Mouse (Mus musculus): ENCODE results near the gene Casp7.
"Not testable (repeated sequence)": the region's sequence is repeated elsewhere in the genome, so short reads cannot be mapped to it uniquely, and the experiment has no call there.

Gene Casp7

DNA sequence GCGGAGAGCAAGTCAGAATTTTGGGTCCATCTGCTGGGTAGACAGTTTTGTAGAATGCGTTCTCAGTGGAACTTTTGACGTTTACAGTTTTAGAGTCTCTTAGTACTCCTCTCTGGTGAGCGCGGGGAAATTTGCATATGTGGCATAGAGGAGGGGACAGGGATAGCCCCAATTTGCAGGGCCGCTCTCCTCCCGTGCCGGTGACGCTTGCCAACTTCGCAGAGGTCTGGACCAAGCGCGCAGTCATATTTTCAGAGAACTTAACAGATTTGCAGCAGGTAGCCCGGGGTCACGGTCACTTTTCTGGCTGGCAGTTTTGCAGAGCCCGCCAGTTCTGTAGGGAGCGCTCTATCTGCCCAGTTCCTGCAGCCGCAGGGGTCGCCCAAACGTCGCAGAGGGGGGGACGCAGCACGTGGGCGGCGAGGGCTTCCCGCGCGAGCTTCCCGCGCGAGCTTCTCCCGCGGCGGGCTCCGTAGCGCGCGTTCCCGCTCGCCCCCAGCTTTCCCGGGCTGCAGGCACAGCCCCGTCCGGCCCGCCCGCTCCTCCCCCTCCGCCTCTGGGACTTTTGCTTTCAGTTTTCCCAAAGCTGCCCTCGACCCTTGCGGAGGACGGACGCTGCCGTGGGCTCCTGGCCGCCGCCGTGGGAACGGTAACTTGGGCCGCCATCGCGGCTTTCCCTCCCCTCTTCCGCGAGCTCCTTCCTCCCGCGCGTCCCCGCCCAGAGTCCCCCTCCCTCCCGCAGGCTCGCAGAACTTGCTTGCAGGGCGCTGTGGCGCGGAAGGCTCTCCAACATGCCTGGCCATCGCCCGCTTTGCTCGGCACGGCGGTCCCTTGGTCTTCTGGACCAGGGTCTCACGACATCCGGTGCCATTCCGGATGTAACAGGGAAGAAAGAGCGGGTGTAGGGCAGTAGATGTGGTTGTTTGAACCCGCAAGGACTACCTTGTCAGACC is at the start of gene Casp7:
Gene Casp7, plus strand, starts transcription at position 461 of the 953 bp plus-strand sequence.
- DNase-seq (ENCODE audit: low spot score in 2 of 2), result peak in 1 of 2 experiments; percentile 41

DNA sequence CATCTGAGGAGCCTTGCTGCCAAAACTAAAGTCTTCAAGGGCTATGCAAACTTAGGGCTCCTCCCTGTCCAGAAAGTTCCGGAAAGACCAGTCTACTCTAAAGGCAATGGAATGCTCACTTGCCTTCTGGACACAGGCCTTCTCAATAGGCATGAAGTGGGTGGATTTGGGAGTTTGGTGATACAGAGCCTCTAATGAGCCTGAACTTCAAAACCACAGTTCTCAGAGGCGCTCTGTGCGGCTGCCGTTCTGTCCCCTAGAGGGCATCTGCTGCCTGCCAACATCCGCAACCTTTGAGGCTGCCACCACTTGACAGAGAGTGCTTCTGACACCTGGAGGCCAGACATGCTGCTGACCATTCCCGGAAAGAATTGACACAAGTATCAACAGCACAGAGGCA is 47.6 kb upstream of the Casp7 start:
- no peak for DNase-seq (ENCODE audit: low spot score in 2 of 2)

DNA sequence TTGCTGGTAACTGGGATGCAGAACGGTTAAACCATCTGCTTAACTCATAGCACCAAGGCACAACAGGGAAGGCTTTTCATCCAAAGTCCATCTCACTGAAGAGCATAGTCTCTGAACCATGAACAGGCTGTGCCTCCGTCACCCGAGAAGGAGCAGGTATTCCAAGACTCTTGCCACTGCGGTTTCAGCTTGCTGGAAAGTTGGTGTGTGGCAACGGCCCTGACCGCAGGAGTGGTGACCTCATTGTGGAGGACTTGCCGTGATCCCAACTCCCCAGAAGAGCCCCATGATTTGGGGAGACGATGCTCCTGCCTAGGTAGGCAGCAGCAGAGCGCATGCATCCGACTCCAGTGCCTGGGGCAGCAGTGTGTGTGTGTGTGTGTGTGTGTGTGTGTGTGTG is 43.2 kb upstream of the Casp7 start:
- DNase-seq (ENCODE audit: low spot score in 2 of 2), result no peak

DNA sequence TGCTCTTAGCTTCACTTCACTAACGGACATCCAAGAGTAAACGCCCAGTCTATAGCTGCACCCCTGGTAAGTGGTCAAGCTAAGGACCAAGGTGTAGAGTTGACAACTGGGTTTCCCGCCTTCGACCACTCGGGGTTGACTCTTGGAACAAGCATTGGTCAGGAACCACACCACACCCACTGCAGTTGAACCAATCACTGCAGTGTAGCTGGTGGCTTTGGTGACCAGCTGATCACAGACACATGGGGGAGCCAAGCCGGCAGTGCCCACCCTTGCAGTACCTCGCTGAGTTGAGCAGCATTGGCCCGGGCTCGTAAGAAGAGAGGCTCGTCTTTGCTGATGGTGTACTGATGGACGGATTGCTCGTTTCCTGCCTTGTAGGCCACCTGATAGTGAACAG is 41.7 kb upstream of the Casp7 start:
- DNase-seq (ENCODE audit: low spot score in 2 of 2), result no peak

DNA sequence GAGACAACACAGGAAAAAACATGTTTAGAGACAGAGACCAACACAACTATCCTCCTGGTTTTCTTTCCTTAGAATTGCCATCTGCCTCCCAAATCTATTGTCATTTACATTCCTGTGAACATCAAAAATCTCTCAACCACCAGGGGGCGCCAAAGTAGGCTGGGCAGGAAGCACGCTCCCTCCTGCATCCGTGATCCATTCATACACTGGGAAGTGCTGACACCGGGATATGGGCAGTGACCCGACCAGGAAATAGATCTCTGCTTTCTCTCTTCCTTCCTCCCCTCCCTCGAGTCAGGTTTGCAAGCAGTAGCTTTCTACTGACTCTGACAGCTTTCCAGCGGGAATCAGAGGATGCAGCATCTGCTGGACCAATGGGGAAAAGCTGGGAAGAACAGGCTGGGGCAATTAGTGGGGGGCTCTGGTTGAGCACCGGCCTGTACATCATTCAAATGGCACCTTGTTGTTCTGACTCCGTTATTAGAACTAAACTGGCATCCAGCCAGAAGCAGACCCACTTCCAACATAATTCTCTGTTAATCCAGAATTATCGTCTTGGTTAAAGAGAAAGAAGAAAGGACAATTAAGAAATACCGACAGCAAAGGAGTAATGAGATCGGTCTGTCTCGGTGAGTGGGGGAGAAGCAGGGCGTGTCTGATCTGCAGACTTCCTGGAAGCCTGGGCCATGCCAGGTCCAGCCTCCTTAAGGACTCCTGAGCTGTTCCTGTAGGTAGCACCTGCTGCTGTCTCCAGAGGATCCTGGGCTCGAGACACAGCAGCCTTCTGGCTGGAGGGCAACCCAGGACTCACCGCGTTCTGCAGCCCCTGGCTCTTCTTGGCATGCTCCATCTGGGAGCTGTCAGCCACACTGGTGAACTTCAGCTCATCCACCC is 40.2 kb upstream of the Casp7 start:
- peak in 1 of 2 experiments; percentile 49 for DNase-seq (ENCODE audit: low spot score in 2 of 2)

DNA sequence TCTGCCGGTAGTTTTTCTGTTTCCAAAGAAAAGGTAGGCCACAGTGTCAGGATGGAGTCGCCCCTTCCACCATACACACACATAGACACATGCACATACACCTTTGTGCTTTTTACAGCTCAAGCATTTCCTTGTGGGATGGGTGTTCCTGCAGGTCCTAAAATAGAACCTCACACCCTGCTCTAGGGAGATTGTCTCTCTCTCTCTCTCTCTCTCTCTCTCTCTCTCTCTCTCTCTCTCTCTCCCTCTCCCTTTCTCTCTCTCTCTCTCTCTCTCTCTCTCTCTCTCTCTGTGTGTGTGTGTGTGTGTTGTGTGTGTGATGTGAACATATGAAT is 39.6 kb upstream of the Casp7 start:
- DNase-seq (ENCODE audit: low spot score in 2 of 2), result not testable (repeated sequence)

DNA sequence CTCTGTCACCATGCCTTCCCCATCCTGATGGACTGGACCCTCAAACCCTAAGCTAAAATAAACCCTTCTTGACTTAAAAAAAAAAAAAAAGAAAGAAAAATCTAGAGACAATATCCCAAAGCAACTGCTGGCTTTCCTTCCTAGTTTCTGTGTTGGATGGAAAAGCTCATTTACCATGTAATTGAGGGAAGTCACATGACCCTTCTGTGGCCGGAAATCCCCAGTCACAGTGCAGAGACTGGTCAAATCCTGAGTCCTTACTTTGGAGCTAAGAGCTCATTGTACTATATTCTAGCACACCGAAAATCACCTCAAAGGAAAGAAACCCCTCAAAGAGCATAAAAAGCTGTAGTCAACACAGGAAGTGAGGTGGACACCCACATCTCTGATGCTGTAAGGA is 38.0 kb upstream of the Casp7 start:
- DNase-seq (ENCODE audit: low spot score in 2 of 2), result no peak

DNA sequence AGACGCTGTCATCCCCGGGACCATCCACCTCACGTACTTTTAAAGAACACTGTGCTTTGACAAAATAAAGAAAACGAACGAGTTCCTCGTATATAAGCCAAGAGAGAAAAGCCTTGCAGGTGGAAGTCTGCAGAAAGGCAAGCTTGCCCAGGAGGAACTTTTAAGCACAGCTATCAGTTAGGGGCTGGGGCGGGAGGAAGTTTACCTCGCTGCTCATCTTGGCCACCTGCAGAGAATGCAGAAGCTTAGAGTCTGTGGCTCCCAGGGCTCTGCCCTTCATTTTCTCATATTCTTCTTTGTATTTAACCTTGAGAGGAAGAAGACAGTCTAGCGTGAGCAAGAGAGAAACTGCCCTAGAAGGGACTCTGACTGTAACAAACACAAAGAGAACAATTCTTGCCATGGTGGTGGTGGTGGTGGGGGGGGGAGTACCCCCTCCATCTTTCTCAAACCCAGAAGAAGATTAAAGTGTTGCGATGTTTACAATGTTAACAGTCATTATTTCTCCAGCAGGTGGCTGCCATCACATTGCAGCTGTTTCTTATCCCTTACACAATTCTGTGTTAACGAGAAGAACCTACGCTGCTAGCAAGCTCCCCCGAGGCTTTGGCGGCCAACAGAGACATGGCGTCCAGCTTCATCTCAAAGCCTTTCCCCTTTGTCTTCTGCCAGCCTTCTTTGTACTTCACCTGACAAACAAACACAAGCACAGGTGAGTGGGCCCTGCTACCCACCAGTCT is 33.0 kb upstream of the Casp7 start:
- no peak for DNase-seq (ENCODE audit: low spot score in 2 of 2)

DNA sequence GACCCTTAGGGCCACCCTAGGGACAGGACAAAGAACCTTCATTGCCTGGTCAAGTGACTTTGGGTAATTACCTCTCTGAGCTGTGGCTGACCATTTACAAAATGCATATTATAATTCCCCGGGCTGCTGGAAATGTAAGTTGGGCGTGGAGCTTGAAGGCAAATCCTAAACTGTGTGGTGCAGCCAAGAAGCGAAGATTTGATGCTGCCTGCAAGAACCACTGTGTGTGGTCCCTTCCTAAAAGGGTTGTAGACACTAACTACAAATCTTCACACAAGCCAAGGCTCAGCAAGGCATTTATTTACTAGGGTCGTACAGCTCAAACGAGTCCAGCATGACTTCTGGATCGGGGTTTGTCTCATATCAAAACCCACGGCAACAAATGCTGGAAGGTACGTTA is 32.4 kb upstream of the Casp7 start:
- DNase-seq (ENCODE audit: low spot score in 2 of 2), result no peak

DNA sequence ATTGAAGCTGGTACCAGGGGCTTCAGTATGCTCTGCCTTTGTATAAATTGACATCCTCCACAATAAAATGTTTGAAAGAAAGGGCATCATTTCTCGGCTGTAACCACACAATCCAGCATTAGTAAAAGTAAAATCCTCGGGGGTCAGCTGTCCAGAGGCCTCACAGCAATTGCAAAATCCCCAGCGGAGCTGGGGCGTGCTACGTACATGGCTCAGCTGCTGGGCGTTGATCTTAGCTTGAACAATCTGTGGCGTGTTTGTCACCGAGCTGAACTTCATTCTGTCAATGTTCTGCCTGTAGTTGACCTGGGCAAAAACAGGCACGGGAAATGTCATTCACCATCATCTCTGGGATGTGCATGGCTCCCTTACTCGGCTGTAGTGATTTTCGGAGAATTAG is 30.8 kb upstream of the Casp7 start:
- no peak for DNase-seq (ENCODE audit: low spot score in 2 of 2)

DNA sequence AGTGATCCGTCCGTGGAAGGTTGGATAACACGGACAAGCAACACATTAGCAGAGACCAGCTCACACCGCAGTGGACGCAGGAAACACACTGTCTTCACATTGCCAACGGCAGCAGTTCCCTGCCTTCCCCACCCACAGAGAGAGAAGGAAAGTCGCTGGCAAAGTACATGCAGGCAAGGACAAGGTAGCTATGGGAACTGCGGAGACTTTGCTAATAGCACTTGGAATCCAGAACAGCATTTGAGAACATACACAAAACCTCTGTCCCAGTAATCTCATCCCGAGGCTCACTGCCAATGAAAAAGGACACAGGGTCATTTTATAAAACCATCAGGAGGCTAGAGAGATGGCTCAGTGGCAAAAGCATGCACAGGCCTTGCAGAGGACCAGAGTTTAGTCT is 30.3 kb upstream of the Casp7 start:
- DNase-seq (ENCODE audit: low spot score in 2 of 2), result no peak

DNA sequence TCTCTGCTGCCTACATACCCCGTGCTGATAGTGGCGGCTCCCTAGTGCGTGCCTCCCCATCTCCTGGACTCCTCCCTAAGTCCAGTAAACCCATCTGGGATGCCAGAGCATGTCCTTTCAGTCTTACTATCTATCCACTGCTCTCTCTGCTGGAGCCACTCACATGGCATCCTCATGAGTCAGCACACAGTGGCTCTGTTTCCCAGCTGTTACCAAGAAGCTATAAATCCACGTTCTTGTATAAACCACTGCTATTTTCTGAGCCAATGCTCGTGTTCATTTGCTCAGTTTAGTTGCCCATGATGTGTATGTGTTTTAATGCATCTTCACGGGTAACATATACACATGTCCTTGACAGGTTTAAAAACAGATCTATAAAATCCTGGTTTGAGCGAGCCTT is 29.2 kb upstream of the Casp7 start:
- no peak for DNase-seq (ENCODE audit: low spot score in 2 of 2)

DNA sequence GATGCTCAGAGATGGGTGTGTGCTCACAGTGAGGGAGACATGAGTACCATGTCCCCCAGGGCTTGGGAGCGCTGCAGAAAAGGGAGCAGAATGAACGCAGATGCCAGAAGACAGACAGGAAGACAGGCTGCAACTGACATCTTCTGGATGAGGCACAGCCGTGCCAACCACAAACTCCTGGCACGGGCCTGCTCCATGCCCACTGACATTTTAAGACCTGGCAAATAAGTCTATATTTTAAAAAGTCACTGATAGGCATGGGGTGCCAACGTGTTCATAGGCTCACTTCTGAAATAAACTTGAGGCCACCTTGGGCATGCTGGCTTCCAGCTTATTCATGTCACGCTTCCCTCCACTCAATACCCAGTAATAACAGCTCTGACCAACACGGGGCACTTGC is 28.0 kb upstream of the Casp7 start:
- no peak for DNase-seq (ENCODE audit: low spot score in 2 of 2)

DNA sequence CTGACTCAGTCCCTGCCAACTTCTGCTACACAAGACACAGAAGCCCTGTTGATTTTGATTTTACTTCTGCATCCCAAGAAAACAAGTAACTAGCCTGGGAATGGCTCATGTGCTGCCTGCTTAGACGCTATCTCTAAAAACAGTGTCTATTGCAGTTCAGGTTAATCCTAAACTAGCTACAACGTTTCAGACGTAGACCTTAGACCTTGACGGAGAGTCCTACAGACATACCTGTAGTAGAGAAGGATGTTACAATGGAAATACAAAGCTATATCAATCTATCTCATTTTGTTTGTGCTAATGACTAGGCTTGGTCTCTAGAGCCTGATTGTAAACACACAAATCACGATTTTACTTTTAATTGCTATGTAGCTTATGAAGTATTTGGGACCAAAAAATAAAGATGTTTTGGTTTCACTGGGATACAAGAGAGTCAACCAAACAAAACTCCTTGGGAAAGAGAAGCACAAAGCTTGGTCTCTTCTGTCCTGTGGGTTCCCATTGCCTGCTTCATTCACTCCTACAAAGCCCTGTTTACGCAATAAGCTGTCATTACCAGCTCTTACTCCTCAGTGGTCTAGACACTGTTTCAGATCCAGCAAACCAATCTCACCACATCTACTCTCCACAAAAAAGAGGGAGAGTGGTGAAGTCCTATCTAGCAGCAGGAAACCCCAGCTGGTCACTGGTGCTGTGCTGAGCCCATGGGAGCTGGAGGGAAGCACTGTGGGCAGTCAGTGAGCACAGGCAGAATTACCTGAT is 26.4 kb upstream of the Casp7 start:
- DNase-seq (ENCODE audit: low spot score in 2 of 2), result no peak

DNA sequence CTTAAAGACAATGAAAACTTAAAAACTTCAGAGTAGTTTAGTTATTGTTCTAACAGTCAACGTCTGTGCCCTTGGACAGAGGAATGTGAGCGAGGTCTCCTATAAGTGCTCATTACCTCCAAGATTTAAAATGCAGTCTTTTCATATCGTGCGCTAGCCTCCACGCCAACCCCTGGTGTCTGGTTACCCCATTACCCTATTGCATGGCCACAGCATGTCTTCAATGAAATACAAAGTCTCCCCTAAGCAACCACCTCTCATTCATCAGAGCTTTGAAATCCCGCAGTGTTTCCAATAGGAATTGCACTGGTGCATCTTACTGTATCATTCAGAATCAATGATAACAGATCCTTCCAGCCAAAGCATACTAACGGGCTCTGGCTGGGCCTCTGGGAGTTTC is 24.7 kb upstream of the Casp7 start:
- no peak for DNase-seq (ENCODE audit: low spot score in 2 of 2)

DNA sequence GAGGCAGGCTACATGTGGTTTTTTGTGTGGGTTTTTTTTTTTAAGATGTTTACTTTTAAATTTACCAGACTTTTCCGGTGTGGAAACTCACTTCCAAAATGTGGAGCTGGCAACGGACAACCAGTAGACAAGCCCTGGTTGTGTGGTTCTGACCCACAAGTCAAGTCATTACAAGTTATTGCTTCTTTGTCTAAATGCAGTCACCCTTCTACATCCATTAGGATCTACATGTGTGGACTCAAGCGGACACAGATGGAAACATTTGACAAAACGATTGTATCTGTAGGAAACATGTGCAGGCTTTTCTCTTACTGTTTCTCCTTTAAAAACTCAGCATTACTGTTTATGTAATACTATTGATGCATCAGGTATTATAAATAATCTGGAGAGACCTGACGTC is 23.7 kb upstream of the Casp7 start:
- DNase-seq (ENCODE audit: low spot score in 2 of 2), result no peak

DNA sequence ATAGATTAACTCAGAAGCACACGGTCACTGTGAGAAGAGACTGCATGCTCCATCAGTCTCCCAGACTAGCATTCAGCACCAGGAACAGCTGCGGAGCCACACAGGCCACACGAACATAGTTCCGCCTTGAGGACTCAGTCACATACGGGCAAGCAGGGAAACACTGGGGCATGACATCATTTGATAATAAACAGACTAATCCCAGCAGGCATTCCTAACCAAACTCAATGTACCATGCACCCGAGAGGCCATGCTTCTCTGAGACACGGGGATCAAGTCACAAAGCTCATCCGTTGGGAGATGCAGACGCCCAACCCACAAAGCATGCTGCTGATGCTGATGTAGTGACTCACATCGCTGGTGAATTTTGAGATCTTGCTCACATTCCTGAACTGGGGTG is 22.9 kb upstream of the Casp7 start:
- DNase-seq (ENCODE audit: low spot score in 2 of 2), result no peak

DNA sequence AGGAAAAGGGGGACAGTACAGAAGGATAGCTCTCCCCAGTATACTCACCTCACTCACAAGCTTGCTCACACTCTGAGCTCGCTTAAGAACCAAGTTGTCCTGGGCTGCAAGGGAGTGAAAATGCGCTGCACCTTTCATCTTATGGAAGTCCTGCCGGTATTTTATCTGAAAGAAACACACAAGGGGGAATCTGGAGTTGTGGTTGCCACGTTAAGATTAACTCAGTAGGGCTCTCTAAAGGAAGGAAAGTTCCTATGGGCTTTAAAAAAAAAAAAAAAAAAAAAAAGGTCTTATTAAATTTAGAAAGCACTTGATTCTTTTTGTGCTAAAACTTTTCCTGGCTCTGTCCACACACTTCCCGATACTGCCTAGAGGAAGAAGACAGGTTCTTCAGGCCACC is 18.9 kb upstream of the Casp7 start:
- DNase-seq (ENCODE audit: low spot score in 2 of 2), result no peak

DNA sequence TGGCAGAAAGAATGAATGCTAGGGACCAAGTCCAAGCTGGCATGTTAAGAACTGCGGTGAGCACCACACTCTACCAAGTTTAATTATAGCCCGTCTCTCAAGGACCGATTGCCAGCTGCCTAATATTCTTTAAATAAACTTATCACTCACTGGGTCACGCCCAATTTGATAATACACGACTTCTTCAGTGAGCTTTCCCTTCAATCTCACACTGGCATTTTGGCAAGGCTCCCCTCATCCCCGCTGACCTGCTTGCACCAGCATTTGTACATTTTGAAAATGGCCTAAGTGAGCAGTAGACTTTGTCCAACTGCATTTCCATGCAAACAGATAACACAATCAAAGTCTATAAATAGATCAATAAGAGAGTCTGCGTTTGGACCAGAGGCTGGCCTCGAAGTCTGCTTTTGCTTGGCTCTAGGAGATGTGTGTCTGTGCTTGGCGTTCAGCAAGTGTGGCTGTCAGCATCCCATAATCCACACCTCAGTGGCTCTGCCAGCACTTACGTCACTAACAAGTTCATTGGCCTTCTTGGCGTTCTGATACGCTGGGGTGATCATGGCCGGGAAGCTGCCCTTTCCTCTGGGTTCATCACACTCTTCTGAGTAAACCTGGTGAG is 18.3 kb upstream of the Casp7 start:
- no peak for DNase-seq (ENCODE audit: low spot score in 2 of 2)

DNA sequence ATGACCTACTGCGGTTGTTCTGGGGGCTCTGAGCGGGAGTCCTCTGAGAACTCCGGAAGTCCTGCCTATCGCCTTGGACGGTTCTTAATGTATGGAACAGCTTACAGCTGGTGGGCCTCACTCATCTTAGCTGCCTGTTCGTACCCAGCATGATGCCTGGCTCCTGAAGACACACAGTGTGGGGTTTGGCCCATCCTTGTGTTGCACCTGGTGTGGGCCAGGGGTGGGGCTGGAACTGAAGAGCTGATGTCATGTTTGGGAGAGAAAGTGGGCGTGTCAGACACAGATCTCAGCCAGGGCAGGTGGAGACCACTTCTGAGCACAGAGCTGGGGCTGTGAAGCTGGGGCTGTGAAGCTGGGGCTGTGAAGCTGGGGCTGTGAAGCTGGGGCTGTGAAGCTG is 16.6 kb upstream of the Casp7 start:
- DNase-seq (ENCODE audit: low spot score in 2 of 2), result no peak

DNA sequence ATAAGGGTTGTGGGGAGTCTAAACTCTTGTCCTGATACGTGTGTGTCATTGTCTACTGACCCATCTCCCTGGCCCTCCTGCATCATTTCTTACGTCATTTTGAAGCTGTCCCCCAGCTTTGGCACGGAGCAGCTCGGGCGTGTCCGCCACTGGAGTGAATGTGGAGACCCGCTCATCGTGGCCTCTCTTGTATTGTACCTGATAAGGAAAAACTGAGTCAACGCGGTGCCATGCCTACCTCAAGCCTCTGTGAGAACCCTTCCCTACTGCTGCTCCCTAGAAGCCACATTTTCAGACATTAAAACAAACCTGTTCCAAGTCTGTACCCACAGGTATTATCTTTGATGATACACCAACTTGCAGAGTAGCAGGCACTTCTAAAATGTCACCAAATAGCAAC is 15.5 kb upstream of the Casp7 start:
- no peak for DNase-seq (ENCODE audit: low spot score in 2 of 2)
